Mouse (Mus musculus) hindbrain, embryonic 12.5 days (tissue): ENCODE measurements at regions not wholly inside any gene's neighbourhood (a gene's known extent, or its start where the extent isn't known, plus 50 kb on each side); places are given as distances from the start of the nearest gene placed in this dataset.
A peak's percentile ranks its signal among the peaks of the same experiment; 100 is the strongest.

Source experiments
- ATAC-seq: fragments of 200-750 bp; cut with Nextera tagmentation; 2 replicates; pipeline ENCODE4 v1.8.0; 2017; ENCODE audit warnings: moderate TSS enrichment; ENCODE audit not compliant: low FRiP score
- H3K27ac ChIP-seq: fragments of 300-500 bp; sonication (generic); 2 replicates; pipeline ENCODE4 v1.5.1; 2016; ENCODE audit warnings: mild to moderate bottlenecking
- H3K27me3 ChIP-seq: fragments of 300-500 bp; sonication (generic); 2 replicates; pipeline ENCODE4 v1.6.1; 2016; ENCODE audit warnings: mild to moderate bottlenecking
- H3K36me3 ChIP-seq: fragments of 300-500 bp; sonication (generic); 2 replicates; pipeline ENCODE4 v1.6.1; 2016; ENCODE audit warnings: mild to moderate bottlenecking
- H3K4me1 ChIP-seq: fragments of 300-500 bp; sonication (generic); 2 replicates; pipeline ENCODE4 v1.6.1; 2016
- H3K4me2 ChIP-seq: fragments of 300-500 bp; sonication (generic); replicated peaks from 2 replicates; pipeline ENCODE4 v1.6.1; 2016; ENCODE audit warnings: mild to moderate bottlenecking
- H3K4me3 ChIP-seq: fragments of 300-500 bp; sonication (generic); 2 replicates; pipeline ENCODE4 v1.5.1; 2016; ENCODE audit warnings: mild to moderate bottlenecking
- H3K9ac ChIP-seq: fragments of 300-500 bp; sonication (generic); 2 replicates; pipeline ENCODE4 v1.6.1; 2016; ENCODE audit warnings: mild to moderate bottlenecking, moderate library complexity
- H3K9me3 ChIP-seq: fragments of 300-500 bp; sonication (generic); replicated peaks from 2 replicates; pipeline ENCODE4 v1.6.1; 2016; ENCODE audit warnings: mild to moderate bottlenecking
- WGBS: fragments of 180-500 bp; shearing (Covaris S2); methylation state at CpG from one replicate; pipeline ENCODE4 v1.1.7; 2016; 5-methylcytosine and 5-hydroxymethylcytosine counted together

DNA sequence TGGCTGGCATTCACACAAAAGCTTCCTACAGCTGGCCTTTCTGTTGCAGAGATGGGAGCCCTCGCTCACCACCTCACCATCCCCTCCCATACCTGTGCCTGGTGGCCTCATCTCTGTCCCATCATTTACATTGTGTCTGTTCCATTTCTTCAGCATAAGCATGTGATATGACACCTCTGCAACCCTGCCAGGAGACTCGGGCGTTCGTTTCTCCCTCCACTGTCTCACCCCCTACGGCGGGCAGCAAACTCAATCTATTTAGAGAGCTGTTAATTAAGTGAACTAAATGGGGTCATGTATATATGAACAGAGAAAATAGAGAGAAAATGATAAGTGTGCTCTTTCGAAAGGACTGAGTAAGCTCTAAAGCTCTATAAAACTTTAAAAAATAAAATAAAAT lies 106.0 kb downstream of the Elovl4 start:
- WGBS: 85% methylated on average over 7 of the region's 7 CpGs
- no peak overlapping the region for H3K4me2 ChIP-seq
- ATAC-seq: no peak

DNA sequence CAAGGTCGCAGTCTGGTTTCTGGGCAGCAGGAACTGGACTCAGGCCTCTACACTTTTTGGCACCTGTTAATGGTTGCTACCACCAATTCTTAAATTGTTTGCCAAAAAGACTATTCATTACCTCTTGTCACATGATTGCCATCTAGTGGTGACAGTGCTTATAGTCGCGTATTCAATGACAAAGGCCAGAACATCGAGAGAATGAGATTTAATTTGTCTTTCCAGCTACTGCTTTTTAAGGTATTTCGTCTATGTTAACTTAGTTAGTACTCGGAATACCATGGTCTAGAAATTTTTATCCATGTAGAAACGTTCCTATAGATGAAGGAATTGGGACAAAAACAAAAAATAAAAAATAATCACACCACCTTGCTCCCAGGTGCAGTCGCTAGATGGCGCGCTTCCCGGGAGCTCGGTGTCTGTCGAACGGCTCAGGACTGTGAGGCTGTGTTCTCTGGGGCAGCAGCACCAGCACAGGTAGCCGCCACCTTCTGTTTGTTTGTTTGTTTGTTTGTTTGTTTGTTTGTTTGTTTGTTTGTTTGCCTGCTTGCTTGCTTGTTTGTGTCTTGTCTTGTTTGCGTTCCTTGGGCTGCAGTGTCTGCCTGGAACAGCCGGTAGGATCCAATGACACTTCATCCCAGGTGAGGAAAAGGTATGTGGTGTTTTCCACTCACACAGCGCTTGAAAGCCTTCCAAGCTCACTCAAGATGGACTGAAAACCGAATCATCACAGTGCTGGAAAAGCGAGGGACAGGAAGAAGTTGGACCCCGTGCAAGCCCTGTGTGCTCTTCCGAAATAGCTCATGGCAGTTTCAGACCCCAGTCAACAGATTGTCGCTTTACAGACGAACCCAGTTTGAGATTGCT lies 114.5 kb downstream of the Elovl4 start:
- H3K27ac ChIP-seq: no peak overlapping the region
- no peak overlapping the region for H3K9ac ChIP-seq
- H3K4me1 ChIP-seq: peaks cover 8% of the 10 kb centered on the region
- no peaks in the 10 kb centered on the region for H3K36me3 ChIP-seq
- peak; percentile 90 for ATAC-seq
- H3K27me3 ChIP-seq: 0 out of 2 replicates have a peak, but pooled peaks cover 2% of the 10 kb centered on the region
- peak overlapping the region; percentile 23 for H3K4me3 ChIP-seq
- no peaks in the 10 kb centered on the region for H3K9me3 ChIP-seq
- WGBS: 22% methylated on average over 24 of the region's 24 CpGs
- H3K4me2 ChIP-seq: peak overlapping the region; percentile 35

More for the DNA sequence above, 106.0 kb downstream of the Elovl4 start:
- no peaks in the 10 kb centered on the region for H3K27me3 ChIP-seq
- H3K4me3 ChIP-seq: no peak overlapping the region
- no peaks in the 10 kb centered on the region for H3K4me1 ChIP-seq
- H3K9ac ChIP-seq: no peak overlapping the region
- H3K9me3 ChIP-seq: no peaks in the 10 kb centered on the region
- no peaks in the 10 kb centered on the region for H3K36me3 ChIP-seq
- no peak overlapping the region for H3K27ac ChIP-seq
